Mouse (Mus musculus): ENCODE data around the gene Mgp. TPM values are rescaled to one million over a fixed set of nuclear protein-coding genes. Genes with fewer than 3 reads are reported as not detected.

Gene Mgp
- polyA plus RNA-seq, 1 experiment from 2014 or later, result 632 TPM

DNA sequence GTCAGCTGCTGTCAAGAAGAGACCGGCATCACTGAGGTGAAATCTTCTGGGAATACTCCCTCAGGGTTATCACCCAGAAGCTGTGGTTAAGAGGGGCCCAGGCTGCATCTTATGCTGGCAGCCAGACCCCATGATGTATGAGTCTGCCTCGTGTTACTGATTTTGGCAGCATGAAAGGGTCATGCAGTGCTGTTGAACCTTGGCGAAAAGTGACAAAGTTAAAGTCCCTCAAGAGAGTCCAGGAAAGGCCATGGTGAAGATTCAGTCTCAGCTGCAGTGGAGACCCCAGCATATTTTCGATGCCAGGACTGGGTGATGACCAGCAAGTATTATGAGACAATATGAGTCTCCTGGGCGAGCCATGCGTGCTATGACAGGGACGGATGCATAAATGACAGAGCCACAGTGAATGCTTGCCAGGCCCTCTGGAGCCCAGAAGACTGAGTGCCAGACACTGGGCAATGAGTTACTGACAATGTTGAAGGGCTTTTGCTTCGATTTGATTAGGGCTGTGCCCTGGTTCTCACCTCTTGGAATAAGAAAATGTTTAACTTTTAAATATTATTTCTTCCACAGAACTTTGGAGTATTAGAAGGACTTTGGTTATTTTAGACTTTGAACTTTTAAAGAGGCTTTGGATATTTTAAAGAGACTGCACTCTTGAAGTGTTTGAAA, 40.2 kb upstream of the Mgp start:
- no peak overlapping the region; the same call in 1 of the 2 replicates for H3K27ac ChIP-seq (ENCODE audit: low read length)
- H3K9ac ChIP-seq (ENCODE audit: low read length), result no peak overlapping the region
- no peaks in the 10 kb centered on the region for H3K36me3 ChIP-seq (ENCODE audit: control insufficient read depth, insufficient read depth)
- WGBS, result 72% methylated on average over 8 of the region's 8 CpGs
- peaks cover 2% of the 10 kb centered on the region; the same call in 1 of the 2 replicates for H3K4me1 ChIP-seq (ENCODE audit: control insufficient read depth, insufficient read depth, low read length)
- no peak overlapping the region for H3K4me2 ChIP-seq (ENCODE audit: low read depth, low read length)
- H3K27me3 ChIP-seq (ENCODE audit: control insufficient read depth, insufficient read depth, low read length), result no peaks in the 10 kb centered on the region
- no peak overlapping the region for H3K4me3 ChIP-seq (ENCODE audit: low read length)
- no peak for ATAC-seq (replicated peaks; ENCODE audit: extremely low read depth, insufficient read depth, low FRiP score)
- 0 out of 2 replicates have a peak, but pooled peaks cover 3% of the 10 kb centered on the region for H3K9me3 ChIP-seq (replicated peaks; ENCODE audit: control insufficient read depth, low read length)

DNA sequence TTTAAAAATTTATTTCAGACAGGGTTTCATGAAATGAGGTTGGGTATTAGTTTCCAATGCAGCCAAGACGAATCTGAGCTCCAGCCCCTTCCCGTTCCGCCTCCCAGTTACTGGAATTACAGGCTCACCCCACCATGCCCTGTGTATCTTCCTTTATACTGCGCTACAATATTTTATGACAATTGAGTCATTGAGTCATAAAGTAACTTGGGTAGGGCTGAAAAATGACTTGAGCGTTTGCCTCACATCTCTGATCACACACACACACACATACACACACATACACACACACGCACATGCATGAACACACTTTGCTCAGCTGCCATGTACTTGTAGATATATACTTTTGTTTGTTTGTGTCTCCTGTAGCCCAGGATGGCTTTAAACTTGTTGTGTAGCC, 38.6 kb upstream of the Mgp start:
- Histone ChIP-seq H3K9me3 (replicated peaks; ENCODE audit: control insufficient read depth, low read length) (0 out of 2 replicates have a peak, but pooled peaks cover 3% of the 10 kb centered on the region), H3K4me1 (ENCODE audit: control insufficient read depth, insufficient read depth, low read length) (peaks cover 11% of the 10 kb centered on the region), H3K4me2 (ENCODE audit: low read depth, low read length) (no peak overlapping the region), H3K36me3 (ENCODE audit: control insufficient read depth, insufficient read depth) (no peaks in the 10 kb centered on the region), H3K27ac (ENCODE audit: low read length) (peak overlapping the region; percentile 37; the same call in 1 of the 2 replicates), H3K27me3 (ENCODE audit: control insufficient read depth, insufficient read depth, low read length) (no peaks in the 10 kb centered on the region), H3K9ac (ENCODE audit: low read length) (no peak overlapping the region), H3K4me3 (ENCODE audit: low read length) (no peak overlapping the region)
- WGBS, result 94% methylated on average over 6 of the region's 6 CpGs
- ATAC-seq (replicated peaks; ENCODE audit: extremely low read depth, insufficient read depth, low FRiP score), result no peak

DNA sequence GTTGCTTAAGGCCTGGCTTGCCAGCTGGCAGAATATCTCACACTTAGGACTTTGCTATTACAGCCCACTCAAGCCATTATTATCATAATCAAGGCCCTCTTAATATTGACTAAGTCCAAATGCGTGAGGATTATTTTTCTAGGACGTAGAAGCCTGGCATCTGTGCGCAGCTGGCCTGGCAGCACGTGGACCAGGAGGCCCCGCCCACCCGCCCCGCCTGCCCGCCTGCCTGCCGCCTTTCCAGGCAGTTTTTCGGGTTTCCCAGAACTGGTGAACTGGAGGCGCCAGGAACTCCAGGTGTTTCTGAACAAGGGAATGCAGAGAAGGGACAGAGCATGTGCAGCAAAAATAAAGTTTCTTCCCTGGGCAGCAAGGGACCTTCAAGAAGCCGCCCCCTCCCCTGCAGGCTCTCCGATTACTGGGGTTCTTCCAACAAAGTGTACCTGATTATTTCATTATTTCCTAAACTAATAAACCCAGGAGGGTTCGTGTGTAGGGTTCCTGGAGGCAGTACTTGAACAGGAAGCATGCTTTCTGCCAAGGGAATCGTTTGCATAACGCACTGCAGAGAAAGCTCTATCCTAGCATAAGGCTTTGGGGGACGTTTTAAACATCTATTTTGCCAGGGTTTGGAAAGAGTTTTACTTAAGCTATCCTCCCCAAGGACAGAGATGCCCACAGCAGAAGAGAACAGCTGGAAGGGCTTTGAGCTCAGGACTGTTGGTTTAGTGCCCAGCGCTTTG, 37.9 kb upstream of the Mgp start:
- peaks cover 11% of the 10 kb centered on the region for H3K4me1 ChIP-seq (ENCODE audit: control insufficient read depth, insufficient read depth, low read length)
- 22% methylated on average over 18 of the region's 18 CpGs for WGBS
- no peak for ATAC-seq (replicated peaks; ENCODE audit: extremely low read depth, insufficient read depth, low FRiP score)
- H3K4me3 ChIP-seq (ENCODE audit: low read length), result peak overlapping the region; percentile 17; the same call in 1 of the 2 replicates
- no peaks in the 10 kb centered on the region for H3K27me3 ChIP-seq (ENCODE audit: control insufficient read depth, insufficient read depth, low read length)
- H3K36me3 ChIP-seq (ENCODE audit: control insufficient read depth, insufficient read depth), result no peaks in the 10 kb centered on the region
- H3K9me3 ChIP-seq (replicated peaks; ENCODE audit: control insufficient read depth, low read length), result 0 out of 2 replicates have a peak, but pooled peaks cover 3% of the 10 kb centered on the region
- H3K27ac ChIP-seq (ENCODE audit: low read length), result peak overlapping the region; percentile 37; the same call in 1 of the 2 replicates
- H3K9ac ChIP-seq (ENCODE audit: low read length), result peak overlapping the region; percentile 39; the same call in 1 of the 2 replicates
- peak overlapping the region; percentile 50 for H3K4me2 ChIP-seq (ENCODE audit: low read depth, low read length)

DNA sequence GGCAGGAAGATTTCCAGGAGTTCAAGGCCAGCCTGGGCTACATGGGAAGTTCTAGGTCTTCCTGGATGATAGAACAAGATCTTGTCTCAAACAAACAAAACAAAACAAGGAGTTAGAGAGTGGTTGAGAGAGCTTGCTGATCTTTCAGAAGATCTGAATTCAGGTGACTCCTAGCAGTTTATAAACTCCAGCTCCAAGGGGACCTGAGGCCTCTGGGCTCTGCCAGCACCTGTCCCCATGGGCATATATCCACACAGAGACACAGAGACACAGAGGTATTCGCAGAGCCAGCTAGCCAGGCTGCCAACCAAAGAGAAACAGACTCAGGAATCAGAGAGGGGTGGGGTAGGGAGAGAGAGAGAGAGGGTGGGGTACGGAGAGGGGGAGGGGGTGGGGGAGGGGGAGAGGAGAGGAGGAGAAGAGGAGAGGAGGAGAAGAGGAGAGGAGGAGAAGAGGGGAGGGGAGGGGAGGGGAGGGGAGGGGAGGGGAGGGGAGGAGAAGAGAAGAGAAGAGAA, 37.2 kb upstream of the Mgp start:
- no peaks in the 10 kb centered on the region for H3K36me3 ChIP-seq (ENCODE audit: control insufficient read depth, insufficient read depth)
- H3K9ac ChIP-seq (ENCODE audit: low read length), result no peak overlapping the region
- no peak overlapping the region for H3K4me2 ChIP-seq (ENCODE audit: low read depth, low read length)
- H3K9me3 ChIP-seq (replicated peaks; ENCODE audit: control insufficient read depth, low read length), result 0 out of 2 replicates have a peak, but pooled peaks cover 3% of the 10 kb centered on the region
- H3K27me3 ChIP-seq (ENCODE audit: control insufficient read depth, insufficient read depth, low read length), result no peaks in the 10 kb centered on the region
- ATAC-seq (replicated peaks; ENCODE audit: extremely low read depth, insufficient read depth, low FRiP score), result no peak
- no peak overlapping the region for H3K4me3 ChIP-seq (ENCODE audit: low read length)
- peaks cover 11% of the 10 kb centered on the region for H3K4me1 ChIP-seq (ENCODE audit: control insufficient read depth, insufficient read depth, low read length)
- no peak overlapping the region for H3K27ac ChIP-seq (ENCODE audit: low read length)
- 78% methylated on average over 1 of the region's 2 CpGs for WGBS

DNA sequence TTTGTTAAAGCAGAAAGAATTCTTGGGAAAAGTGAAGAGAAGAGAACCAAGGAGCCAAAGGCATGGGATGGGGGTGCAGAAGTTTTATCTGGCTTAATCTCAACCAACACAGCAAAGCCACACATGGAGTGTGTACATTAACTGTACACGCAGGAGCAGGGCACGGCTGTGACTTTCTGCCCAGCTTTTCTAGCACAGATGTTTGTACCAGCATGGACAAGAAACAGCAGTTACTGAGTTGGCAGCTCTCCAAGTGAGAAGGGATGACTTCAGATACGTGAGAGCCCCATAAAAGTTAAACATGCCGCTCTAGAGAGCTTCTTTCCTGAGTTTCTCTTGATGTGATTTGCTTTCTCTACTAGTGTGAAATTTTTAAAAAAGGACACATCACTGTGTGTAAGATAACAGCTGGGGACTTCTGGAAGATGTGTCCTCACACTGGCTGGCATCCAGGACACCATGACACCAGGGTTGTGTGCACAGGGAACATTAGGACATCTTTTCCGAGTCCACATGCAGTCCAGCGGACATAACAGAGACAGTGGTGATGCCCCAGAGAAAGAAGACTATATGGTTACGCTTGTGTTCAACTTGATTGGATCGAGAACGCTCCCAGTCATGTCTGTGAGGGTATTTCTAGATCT, 34.7 kb upstream of the Mgp start:
- 0 out of 2 replicates have a peak, but pooled peaks have one; percentile 23 for ATAC-seq (replicated peaks; ENCODE audit: extremely low read depth, insufficient read depth, low FRiP score)
- H3K9ac ChIP-seq (ENCODE audit: low read length), result no peak overlapping the region

DNA sequence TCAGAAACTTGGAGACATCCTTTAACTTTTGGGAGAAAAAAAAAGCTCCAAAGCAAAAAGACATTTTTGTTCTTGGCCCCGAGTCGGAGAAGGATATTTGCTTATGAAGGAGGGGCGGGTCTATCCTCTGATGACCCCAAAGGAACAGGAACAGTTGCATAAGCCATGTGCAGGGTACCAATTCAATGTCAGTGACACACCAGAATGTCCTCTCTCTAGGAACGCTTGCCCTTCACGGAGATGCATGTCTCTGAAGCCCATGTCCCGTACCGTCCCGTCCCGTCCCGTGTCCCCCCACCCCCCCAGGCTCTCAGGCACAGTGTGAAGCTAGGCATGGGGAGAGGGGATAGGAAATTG, 31.3 kb upstream of the Mgp start:
- Histone ChIP-seq H3K4me1 (ENCODE audit: control insufficient read depth, insufficient read depth, low read length) (peaks cover 12% of the 10 kb centered on the region), H3K4me3 (ENCODE audit: low read length) (no peak overlapping the region), H3K36me3 (ENCODE audit: control insufficient read depth, insufficient read depth) (no peaks in the 10 kb centered on the region), H3K9ac (ENCODE audit: low read length) (no peak overlapping the region), H3K9me3 (replicated peaks; ENCODE audit: control insufficient read depth, low read length) (no peaks in the 10 kb centered on the region), H3K27ac (ENCODE audit: low read length) (no peak overlapping the region), H3K27me3 (ENCODE audit: control insufficient read depth, insufficient read depth, low read length) (no peaks in the 10 kb centered on the region), H3K4me2 (ENCODE audit: low read depth, low read length) (no peak overlapping the region)
- 71% methylated on average over 10 of the region's 10 CpGs for WGBS
- ATAC-seq (replicated peaks; ENCODE audit: extremely low read depth, insufficient read depth, low FRiP score), result no peak

More for the DNA sequence above, 34.7 kb upstream of the Mgp start:
- Histone ChIP-seq H3K27ac (ENCODE audit: low read length) (no peak overlapping the region), H3K4me2 (ENCODE audit: low read depth, low read length) (no peak overlapping the region), H3K27me3 (ENCODE audit: control insufficient read depth, insufficient read depth, low read length) (no peaks in the 10 kb centered on the region), H3K4me1 (ENCODE audit: control insufficient read depth, insufficient read depth, low read length) (peaks cover 11% of the 10 kb centered on the region), H3K4me3 (ENCODE audit: low read length) (no peak overlapping the region), H3K36me3 (ENCODE audit: control insufficient read depth, insufficient read depth) (no peaks in the 10 kb centered on the region), H3K9me3 (replicated peaks; ENCODE audit: control insufficient read depth, low read length) (0 out of 2 replicates have a peak, but pooled peaks cover 3% of the 10 kb centered on the region)
- WGBS, result 50% methylated on average over 9 of the region's 9 CpGs

DNA sequence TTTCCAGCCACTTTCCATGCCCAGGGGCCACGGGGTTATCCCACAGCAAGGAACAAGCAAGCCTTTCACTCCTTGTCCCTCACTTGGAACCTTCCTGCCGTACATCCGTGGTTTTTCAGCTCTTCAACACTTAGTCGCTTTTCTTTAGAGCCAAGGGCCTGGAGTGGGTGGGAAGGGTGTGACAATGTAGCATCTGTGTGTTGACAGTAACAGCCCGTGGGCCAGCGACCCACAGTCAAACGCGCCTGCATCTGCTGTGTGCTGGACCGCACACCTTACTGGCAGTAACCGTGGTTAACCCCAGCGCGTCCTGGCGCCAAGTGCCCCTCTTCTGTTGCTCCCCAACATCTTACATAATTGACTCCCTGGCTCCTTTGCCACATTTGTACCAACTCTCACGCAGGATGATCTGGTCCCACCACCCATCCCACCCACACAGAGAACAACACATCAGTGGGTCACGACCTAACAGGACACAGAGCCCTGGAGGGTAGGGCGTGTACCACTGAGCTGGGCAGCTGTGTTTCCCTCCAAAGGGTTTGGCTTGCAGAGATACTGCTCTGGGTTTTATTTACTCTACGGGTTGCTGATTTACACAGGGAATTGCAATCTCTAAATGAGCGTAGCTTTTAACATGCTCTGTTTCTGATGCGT, 30.8 kb upstream of the Mgp start:
- no peak overlapping the region for H3K4me2 ChIP-seq (ENCODE audit: low read depth, low read length)
- 69% methylated on average over 19 of the region's 19 CpGs for WGBS
- H3K9ac ChIP-seq (ENCODE audit: low read length), result no peak overlapping the region
- H3K4me3 ChIP-seq (ENCODE audit: low read length), result no peak overlapping the region
- H3K27ac ChIP-seq (ENCODE audit: low read length), result no peak overlapping the region
- no peaks in the 10 kb centered on the region for H3K9me3 ChIP-seq (replicated peaks; ENCODE audit: control insufficient read depth, low read length)
- H3K36me3 ChIP-seq (ENCODE audit: control insufficient read depth, insufficient read depth), result no peaks in the 10 kb centered on the region
- ATAC-seq (replicated peaks; ENCODE audit: extremely low read depth, insufficient read depth, low FRiP score), result no peak
- H3K27me3 ChIP-seq (ENCODE audit: control insufficient read depth, insufficient read depth, low read length), result no peaks in the 10 kb centered on the region
- H3K4me1 ChIP-seq (ENCODE audit: control insufficient read depth, insufficient read depth, low read length), result peaks cover 12% of the 10 kb centered on the region

DNA sequence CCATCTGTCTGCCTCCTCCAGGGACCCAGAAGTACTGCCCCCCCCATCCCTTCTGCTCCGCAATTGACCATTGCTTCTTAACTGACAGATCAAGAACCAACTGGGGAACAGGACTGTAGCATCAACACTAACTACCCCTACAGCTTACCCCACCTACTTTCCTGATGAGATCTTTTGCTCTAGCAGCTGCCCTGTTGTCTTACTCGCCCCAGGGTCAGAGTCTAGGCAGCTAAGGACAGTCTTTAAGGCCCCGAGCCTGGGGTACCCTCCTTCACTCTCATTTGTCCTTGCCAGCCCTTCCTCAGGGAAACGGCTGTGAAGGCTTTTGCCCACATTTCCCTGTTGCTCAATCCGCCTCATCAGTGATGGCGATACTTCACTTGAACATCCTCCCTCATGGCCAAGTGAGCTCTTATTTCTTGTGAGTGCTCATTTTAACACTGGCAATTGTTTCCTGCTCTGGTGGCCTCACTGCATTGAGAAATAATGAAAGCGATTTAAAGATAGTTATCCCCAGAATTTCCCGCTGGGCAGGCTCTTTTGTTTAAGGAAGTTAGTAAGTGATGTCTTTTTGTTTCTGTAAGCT, 28.4 kb upstream of the Mgp start:
- ATAC-seq (replicated peaks; ENCODE audit: extremely low read depth, insufficient read depth, low FRiP score), result no peak
- H3K9me3 ChIP-seq (replicated peaks; ENCODE audit: control insufficient read depth, low read length), result peaks cover 2% of the 10 kb centered on the region; the same call in 1 of the 2 replicates
- no peak overlapping the region for H3K4me2 ChIP-seq (ENCODE audit: low read depth, low read length)
- no peak overlapping the region for H3K4me3 ChIP-seq (ENCODE audit: low read length)
- H3K36me3 ChIP-seq (ENCODE audit: control insufficient read depth, insufficient read depth), result no peaks in the 10 kb centered on the region
- H3K9ac ChIP-seq (ENCODE audit: low read length), result no peak overlapping the region
- peaks cover 7% of the 10 kb centered on the region; the same call in 1 of the 2 replicates for H3K4me1 ChIP-seq (ENCODE audit: control insufficient read depth, insufficient read depth, low read length)
- 62% methylated on average over 8 of the region's 8 CpGs for WGBS
- no peaks in the 10 kb centered on the region for H3K27me3 ChIP-seq (ENCODE audit: control insufficient read depth, insufficient read depth, low read length)
- no peak overlapping the region for H3K27ac ChIP-seq (ENCODE audit: low read length)

All from heart, embryonic 16.5 days (tissue).